Mouse (Mus musculus) frontal cortex, postnatal 14 days (tissue): Measurements from ENCODE around the gene E130308A19Rik.

Source experiments
- DNase-seq, 2 experiments: peaks; one replicate each; pipeline ENCODE4 v3.0.0; 2022; ENCODE audit warnings: low spot score in 2 of 2

Gene E130308A19Rik

DNA sequence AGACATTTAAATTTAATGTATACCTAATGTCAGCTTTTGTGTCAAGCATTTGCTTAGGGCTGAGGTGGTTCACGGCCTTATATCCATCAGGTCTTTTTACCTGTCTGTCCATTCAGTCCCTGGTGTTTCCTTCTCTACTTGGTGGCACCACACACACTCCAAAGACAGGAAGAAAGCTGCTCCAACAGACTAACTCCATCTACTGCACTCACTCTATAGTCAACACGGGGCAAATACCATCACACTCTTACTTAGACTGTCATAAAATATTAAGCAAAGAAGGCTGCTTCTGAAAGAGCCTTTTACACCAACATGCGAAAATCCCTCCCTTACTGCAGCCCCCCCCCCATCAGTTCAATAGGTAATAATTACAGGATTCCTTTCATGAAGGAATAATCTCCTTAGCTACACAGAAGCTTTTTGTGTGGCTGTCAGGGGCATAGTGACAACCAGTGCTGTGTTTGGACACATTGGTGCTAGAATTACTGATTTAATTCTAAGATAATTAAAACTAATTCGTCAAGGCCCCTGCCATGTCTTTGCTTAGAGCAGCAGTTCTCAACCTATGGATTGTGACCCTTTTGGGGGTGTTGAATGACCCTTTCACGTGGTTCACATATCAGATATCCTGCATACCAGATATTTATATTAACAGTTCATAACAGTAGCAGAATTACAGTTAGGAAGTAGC is 101.3 kb downstream of the E130308A19Rik start:
- DNase-seq: no peak

GRCm38 (mm10) chr4:59727878-59728261 is 101.9 kb downstream of the E130308A19Rik start:
- DNase-seq: no peak

GRCm38 (mm10) chr4:59728839-59729238 is 102.8 kb downstream of the E130308A19Rik start:
- no peak for DNase-seq

GRCm38 (mm10) chr4:59731544-59731943 is 105.5 kb downstream of the E130308A19Rik start:
- DNase-seq: no peak

DNA sequence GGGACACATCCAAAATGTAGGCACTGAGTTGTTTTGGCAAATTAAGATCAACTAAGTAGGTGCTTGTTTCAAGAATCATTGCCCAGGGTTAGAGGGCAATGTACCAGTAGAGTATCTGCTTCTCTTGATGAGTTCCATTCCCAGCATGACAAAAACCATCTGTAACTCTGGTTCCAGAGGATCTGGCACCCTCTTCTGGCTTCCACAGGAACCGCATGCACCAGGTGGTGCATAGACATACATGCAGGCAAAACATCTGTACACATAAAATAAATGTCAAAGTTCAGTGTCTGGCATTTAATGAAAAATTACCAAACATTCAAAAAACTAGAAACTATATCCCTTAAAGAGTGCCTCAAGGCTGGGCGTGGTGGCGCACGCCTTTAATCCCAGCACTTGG is 113.3 kb downstream of the E130308A19Rik start:
- no peak for DNase-seq

DNA sequence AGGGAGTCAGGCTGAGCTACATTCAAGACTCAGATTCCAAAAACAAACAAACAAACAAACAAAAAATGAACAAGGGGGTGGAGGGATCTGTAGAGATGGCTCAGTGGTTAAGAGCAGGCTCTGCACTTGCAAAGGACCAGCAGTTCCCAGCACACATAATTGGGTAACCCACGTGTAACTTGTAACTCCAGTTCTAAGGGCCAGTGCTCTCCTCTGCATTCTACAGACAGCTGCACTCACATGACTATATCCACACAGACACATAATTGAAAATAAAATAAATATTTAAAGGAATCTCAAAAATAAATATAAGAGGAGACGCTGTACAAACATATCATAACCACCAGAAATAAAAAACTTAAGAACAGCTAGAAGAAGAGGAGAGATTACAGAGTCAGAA is 113.9 kb downstream of the E130308A19Rik start:
- no peak for DNase-seq

- DNase-seq: no peak
Measured at GRCm38 (mm10) chr4:59753491-59754140, 127.6 kb downstream of the E130308A19Rik start.

GRCm38 (mm10) chr4:59756332-59757082 is 130.5 kb downstream of the E130308A19Rik start:
- DNase-seq: peak; percentile 48 to 56

DNA sequence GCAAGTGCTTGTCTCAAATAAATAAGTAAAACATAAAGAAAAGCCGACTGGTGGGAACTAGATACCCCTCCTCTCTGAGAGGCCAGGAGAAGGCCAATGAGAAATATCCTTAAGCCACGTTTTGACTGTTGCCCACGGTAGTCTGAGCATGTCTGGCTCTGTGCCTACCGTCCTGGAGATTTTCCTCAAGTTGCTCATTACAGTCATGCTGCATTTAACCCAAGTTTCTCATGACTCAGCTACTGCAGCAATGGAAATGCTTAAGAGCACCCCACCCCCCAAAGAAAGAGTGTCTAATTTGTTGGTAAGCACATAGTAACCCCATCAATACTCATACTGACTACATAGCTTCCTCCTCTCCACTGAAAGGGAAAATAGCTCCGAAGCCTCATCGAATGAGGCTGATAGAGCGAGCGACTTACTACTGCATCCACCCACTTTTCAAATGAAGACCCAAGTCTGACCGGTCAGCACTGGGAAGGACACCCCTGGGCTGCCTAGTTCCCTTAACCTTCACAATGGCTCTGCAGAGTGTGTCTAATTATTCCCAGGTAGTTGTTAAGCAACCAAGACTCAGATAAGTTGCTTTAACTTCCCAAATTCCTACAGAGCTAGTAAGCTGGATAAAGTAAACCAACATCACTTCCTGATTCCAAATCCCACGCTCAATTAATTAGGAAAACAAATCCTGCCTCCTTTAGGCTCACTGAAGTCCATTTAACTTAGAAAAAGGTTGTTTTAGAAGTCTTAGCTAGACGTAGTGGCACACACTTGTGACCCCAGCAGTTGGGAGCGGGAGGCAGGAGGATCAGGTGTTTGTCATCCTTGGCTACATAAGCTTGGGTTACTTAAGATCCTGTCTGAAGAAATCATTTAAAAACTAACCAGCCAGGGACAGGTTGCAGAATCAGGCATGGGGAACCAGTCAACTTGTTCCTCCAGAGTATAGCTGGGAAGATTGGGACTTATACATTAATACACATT is 131.7 kb downstream of the E130308A19Rik start:
- DNase-seq: no peak

GRCm38 (mm10) chr4:59760016-59760415 is 134.0 kb downstream of the E130308A19Rik start:
- no peak for DNase-seq

DNA sequence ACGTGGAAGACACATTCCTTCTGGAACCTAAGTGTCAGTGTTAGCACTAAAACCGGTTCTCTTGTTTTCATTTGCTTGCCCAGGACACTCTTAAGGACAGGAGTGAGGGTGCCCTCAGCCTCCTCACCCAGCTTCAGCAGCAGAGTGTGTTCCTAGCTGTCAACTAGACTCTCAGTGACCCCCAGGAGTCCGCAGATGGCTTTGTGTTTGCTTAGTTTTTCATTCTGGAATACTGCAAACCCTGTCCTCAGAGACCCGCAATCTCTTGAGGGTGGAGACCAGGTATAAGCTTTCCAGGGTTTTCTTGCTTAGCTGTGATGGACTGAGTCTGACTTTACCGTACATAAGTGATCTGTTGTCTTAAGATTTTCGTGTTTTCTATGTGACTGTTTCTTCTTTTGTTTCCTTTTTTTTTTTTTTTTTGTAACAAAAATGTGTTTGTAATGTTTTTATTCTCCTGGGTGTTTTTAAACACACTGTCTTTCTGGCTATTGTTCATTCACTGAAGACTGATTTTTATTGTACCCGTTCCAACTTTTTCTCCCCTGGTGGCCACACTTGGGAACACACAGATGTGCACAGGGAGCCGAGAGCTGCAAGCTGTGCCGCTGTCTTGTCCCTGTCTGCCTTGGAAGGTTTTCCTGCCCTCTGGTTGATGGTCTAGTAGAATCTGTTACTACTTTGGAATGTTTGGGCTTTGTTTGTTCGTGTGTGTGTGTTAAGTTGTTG is 134.8 kb downstream of the E130308A19Rik start:
- peak in 1 of 2 experiments; percentile 24 for DNase-seq

- no peak for DNase-seq
Measured at GRCm38 (mm10) chr4:59761365-59761729, 135.3 kb downstream of the E130308A19Rik start.

DNA sequence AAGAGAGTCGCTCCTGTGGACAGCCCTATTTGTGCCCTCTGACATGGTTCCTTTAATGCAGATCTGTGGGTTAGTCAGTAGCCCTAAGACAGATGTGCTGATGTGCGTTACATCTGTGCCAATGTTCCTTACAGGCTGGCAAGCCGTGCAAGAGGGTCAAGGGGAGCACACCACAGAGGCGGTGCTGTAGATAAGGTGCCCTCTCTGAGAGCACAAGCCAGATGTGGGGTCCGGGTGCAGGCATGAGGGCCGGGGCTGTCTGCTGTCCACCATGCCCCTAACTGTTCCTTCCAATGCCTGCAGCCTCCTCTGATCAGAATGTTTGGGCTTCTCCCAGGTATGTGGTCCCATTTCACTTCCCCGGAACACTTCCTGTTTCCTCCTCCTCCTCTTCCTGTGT is 138.9 kb downstream of the E130308A19Rik start:
- no peak for DNase-seq

DNA sequence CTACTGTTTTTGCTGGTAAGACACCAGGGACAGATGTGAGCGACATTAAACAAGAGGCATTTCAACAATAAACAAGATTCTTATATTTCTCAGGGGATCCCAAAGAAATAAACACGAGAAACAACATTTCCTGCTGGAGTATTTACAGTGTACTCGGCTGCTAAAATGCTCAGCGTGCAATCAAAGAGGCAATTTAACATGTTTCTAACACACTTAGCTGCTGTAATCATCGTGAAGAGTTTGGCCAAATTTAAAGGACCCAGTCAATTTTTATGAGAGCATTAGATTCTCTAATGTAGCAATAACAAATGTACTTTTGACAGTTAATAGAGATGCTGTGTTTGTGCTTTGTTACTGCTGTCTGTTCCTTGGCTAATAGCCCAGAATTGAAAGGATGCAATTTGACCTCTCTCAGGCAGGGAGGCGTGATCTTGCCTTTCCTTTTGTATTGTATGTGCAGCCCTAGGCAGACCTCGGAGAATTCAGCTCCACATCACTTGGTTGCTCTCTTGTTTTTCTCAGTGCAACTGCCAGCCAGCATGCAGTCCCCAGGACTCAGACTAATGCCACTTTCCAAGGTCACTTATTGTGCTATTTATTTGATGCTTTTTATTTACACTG is 139.5 kb downstream of the E130308A19Rik start:
- no peak for DNase-seq

DNA sequence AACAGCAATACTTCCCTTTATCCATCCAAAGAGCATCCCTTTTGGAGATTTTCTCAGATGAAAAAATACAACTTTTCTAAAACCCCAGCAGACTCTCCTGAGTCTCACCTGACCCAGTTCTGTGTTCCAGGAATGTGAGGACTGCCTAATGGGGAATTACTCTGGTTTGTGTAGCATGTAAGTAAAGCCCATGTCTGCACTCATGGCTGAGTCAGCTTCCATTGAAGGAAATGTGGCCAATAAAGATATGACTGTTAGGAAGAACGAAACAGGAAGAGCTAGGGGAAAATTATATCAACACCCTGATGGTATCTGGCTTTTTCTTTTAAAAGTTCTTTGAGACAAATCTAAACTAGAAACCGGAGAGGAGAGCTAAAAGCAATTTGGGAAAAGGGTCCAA is 141.7 kb downstream of the E130308A19Rik start:
- DNase-seq: no peak

DNA sequence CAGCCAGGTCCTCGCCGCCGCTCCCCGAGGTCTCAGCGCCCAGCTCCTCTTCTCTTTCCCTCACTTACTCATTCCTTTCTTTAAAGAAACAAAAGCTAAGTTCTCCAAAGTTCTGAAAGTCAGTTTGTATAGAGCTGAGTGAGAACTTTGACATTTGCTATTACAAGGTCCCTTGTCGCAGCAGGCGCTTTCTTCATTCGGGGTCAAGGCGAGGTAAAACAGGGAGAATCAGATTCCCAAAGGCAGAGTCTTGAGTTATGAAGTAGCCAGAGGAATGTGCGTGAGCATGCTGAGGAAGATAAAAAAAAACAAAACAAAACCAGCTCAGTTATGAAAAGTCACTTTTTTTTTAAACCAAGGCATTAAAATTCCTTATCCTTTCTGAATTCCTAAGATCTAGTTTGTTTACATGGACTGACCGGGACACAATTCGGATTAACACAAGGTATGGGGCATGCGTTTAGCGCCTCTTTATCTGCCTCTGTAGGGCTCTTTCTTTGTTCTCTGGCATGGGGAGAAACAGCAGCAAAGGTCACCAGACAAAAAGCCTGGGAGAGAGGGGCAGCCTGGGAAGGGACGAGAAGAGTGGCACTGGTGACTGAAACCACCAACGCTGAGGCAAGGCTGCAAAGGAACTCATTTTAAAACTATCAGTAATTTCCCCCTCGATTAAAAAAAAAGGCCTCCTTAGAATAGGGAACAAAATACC is 146.3 kb downstream of the E130308A19Rik start:
- DNase-seq: no peak

- DNase-seq: no peak
Measured at GRCm38 (mm10) chr4:59777828-59778227, 151.8 kb downstream of the E130308A19Rik start.

DNA sequence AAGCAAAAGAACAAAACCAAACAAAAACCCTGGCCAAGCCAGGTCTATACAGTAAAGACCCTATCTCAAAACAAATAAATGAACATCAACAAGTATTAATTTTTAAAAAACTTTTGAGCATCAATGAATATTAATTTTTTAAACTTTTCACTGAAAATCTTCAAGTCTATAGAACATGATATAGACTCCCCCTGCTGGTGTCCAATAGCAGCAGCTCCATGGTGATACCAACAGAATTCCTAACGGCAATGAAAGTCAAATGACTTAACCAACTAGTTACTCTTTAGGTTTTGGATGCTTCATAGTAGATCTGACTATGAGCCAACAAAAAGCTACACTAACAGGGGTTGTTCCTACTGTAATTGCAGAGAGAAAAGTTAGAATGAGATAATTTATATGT is 154.6 kb downstream of the E130308A19Rik start:
- no peak for DNase-seq

- no peak for DNase-seq
Measured at GRCm38 (mm10) chr4:59782853-59783684, 157.1 kb downstream of the E130308A19Rik start.
